Mouse (Mus musculus) heart, embryonic 14.5 days (tissue): ENCODE results near the gene Olfr1367. TPM values are rescaled to one million over a fixed set of nuclear protein-coding genes. Genes with fewer than 3 reads are reported as not detected.

Source experiments
- ATAC-seq: fragments of 200-750 bp; cut with Nextera tagmentation; 2 replicates; pipeline ENCODE4 v1.8.0; 2017; ENCODE audit warnings: low read depth, moderate TSS enrichment; ENCODE audit not compliant: insufficient number of reproducible peaks, insufficient read depth, low FRiP score
- H3K27ac ChIP-seq, 2 experiments: fragments of 200-500 bp in 1 of 2; fragments of 300-500 bp in 1 of 2; sonication (generic) in 1 of 2; replicated peaks in 1 of 2; 2 replicates each; pipeline ENCODE4 v1.5.1; 2012 to 2014; ENCODE audit warnings: low read depth in 2 of 2, low read length in 2 of 2, control low read depth in 1 of 2, mild to moderate bottlenecking in 1 of 2, mixed read lengths in 1 of 2; ENCODE audit not compliant: control insufficient read depth in 1 of 2, insufficient read depth in 1 of 2
- H3K27me3 ChIP-seq: fragments of 300-500 bp; sonication (generic); 2 replicates; pipeline ENCODE4 v1.6.1; 2014; ENCODE audit warnings: mild to moderate bottlenecking, low read length, control low read depth; ENCODE audit not compliant: control insufficient read depth, insufficient read depth
- H3K36me3 ChIP-seq: fragments of 300-500 bp; sonication (generic); 2 replicates; pipeline ENCODE4 v1.6.1; 2014; ENCODE audit warnings: mild to moderate bottlenecking, control low read depth, low read length, mixed read lengths; ENCODE audit not compliant: control insufficient read depth, insufficient read depth
- H3K4me1 ChIP-seq, 2 experiments: fragments of 200-500 bp in 1 of 2; fragments of 300-500 bp in 1 of 2; sonication (generic) in 1 of 2; 2 replicates each; pipeline ENCODE4 v1.6.1; 2012 to 2014; ENCODE audit warnings: low read length in 2 of 2, control low read depth in 1 of 2, mixed read lengths in 1 of 2; ENCODE audit not compliant: control insufficient read depth in 2 of 2, insufficient read depth in 2 of 2
- H3K4me2 ChIP-seq: fragments of 300-500 bp; sonication (generic); 2 replicates; pipeline ENCODE4 v1.6.1; 2014; ENCODE audit warnings: mild to moderate bottlenecking, low read length
- H3K4me3 ChIP-seq, 2 experiments: fragments of 200-500 bp in 1 of 2; fragments of 300-500 bp in 1 of 2; sonication (generic) in 1 of 2; 2 replicates each; pipeline ENCODE4 v1.5.1; 2012 to 2014; ENCODE audit warnings: low read length in 2 of 2, mild to moderate bottlenecking in 2 of 2, control low read depth in 1 of 2, low read depth in 1 of 2, moderate library complexity in 1 of 2; ENCODE audit not compliant: control insufficient read depth in 1 of 2, insufficient read depth in 1 of 2
- H3K9ac ChIP-seq: fragments of 300-500 bp; sonication (generic); 2 replicates; pipeline ENCODE4 v1.6.1; 2014; ENCODE audit warnings: mild to moderate bottlenecking, low read length
- H3K9me3 ChIP-seq: fragments of 300-500 bp; sonication (generic); 2 replicates; pipeline ENCODE4 v1.6.1; 2016; ENCODE audit warnings: low read length, control low read depth; ENCODE audit not compliant: control insufficient read depth
- WGBS: fragments of 180-500 bp; shearing (Covaris S2); extraction: QIAGEN DNeasy Blood & Tissue Kit; methylation state at CpG from one replicate; pipeline ENCODE4 v1.1.7; 2014; 5-methylcytosine and 5-hydroxymethylcytosine counted together
- polyA plus RNA-seq: library from polyadenylated mRNA; unstranded; fragments of >200 nt; fragmentation: Nextera tagmentation; extraction: Ambion mirVana; gene quantifications from 2 replicates; pipeline ENCODE4 v1.2.1, GENCODE M21; 2014

The Olfr1367 gene
- polyA plus RNA-seq, 1 experiment from 2014 or later, result not detected

GRCm38 (mm10) chr13:21321890-21322494 lies 24.7 kb upstream of the Olfr1367 start:
- peak overlapping the region; percentile 66 for H3K4me2 ChIP-seq
- H3K9ac ChIP-seq, result peak overlapping the region; percentile 60
- 5% methylated on average over 18 of the region's 18 CpGs for WGBS
- no peak overlapping the region for H3K27ac ChIP-seq
- no peak for ATAC-seq
- no peaks in the 10 kb centered on the region; a peak in 2 of 4 replicates for H3K4me1 ChIP-seq
- peak overlapping the region; percentile 40 to 51 for H3K4me3 ChIP-seq
- H3K36me3 ChIP-seq, result no peaks in the 10 kb centered on the region
- no peaks in the 10 kb centered on the region; the same call in 1 of the 2 replicates for H3K27me3 ChIP-seq
- H3K9me3 ChIP-seq, result no peaks in the 10 kb centered on the region

- no peaks in the 10 kb centered on the region for H3K36me3 ChIP-seq
- peak overlapping the region; percentile 60 for H3K9ac ChIP-seq
- peak overlapping the region; percentile 66 for H3K4me2 ChIP-seq
- H3K27me3 ChIP-seq, result no peaks in the 10 kb centered on the region; the same call in 1 of the 2 replicates
- H3K4me3 ChIP-seq, result peak overlapping the region; percentile 15 to 40
- peaks cover 0 to 2% of the 10 kb centered on the region in 2 experiments; a peak in 3 of 4 replicates for H3K4me1 ChIP-seq
- WGBS, result 19% methylated on average over 18 of the region's 18 CpGs
- H3K9me3 ChIP-seq, result no peaks in the 10 kb centered on the region
- ATAC-seq, result no peak
- no peak overlapping the region for H3K27ac ChIP-seq
Observed at GRCm38 (mm10) chr13:21322509-21323375, 24.0 kb upstream of the Olfr1367 start.

GRCm38 (mm10) chr13:21323405-21323804 lies 23.3 kb upstream of the Olfr1367 start:
- Histone ChIP-seq H3K4me1 (peaks cover 0 to 2% of the 10 kb centered on the region in 2 experiments; a peak in 3 of 4 replicates), H3K4me2 (peak overlapping the region; percentile 66), H3K27me3 (no peaks in the 10 kb centered on the region; the same call in 1 of the 2 replicates), H3K9me3 (no peaks in the 10 kb centered on the region), H3K4me3 (no peak overlapping the region), H3K27ac (no peak overlapping the region), H3K36me3 (no peaks in the 10 kb centered on the region), H3K9ac (0 out of 2 replicates have a peak overlapping the region, but pooled peaks have one; percentile 5)
- 64% methylated on average over 6 of the region's 6 CpGs for WGBS
- ATAC-seq, result no peak

GRCm38 (mm10) chr13:21326191-21326590 lies 20.5 kb upstream of the Olfr1367 start:
- peak overlapping the region in 1 of 2 experiments; percentile 47; a peak in 2 of 4 replicates for H3K4me3 ChIP-seq
- no peaks in the 10 kb centered on the region for H3K9me3 ChIP-seq
- no peaks in the 10 kb centered on the region; the same call in 1 of the 2 replicates for H3K27me3 ChIP-seq
- peaks cover 0 to 2% of the 10 kb centered on the region in 2 experiments; a peak in 3 of 4 replicates for H3K4me1 ChIP-seq
- WGBS, result 5% methylated on average over 4 of the region's 4 CpGs
- no peak overlapping the region for H3K27ac ChIP-seq
- peak overlapping the region; percentile 75 for H3K4me2 ChIP-seq
- no peak overlapping the region for H3K9ac ChIP-seq
- H3K36me3 ChIP-seq, result no peaks in the 10 kb centered on the region
- ATAC-seq, result no peak

GRCm38 (mm10) chr13:21326657-21327211 lies 20.0 kb upstream of the Olfr1367 start:
- no peaks in the 10 kb centered on the region for H3K27me3 ChIP-seq
- peaks cover 0 to 2% of the 10 kb centered on the region in 2 experiments; a peak in 3 of 4 replicates for H3K4me1 ChIP-seq
- WGBS, result under 1% methylated on average over 24 of the region's 24 CpGs
- H3K9me3 ChIP-seq, result no peaks in the 10 kb centered on the region
- H3K4me3 ChIP-seq, result peak overlapping the region; percentile 47 to 83
- H3K9ac ChIP-seq, result peak overlapping the region; percentile 56
- 0 out of 2 replicates have a peak, but pooled peaks have one; percentile 31 for ATAC-seq
- H3K27ac ChIP-seq, result peak overlapping the region in 1 of 2 experiments; percentile 61; a peak in 1 of 4 replicates
- peak overlapping the region; percentile 75 for H3K4me2 ChIP-seq
- H3K36me3 ChIP-seq, result no peaks in the 10 kb centered on the region

GRCm38 (mm10) chr13:21327424-21327823 lies 19.3 kb upstream of the Olfr1367 start:
- 0% methylated on average over 9 of the region's 9 CpGs for WGBS
- peaks cover 0 to 2% of the 10 kb centered on the region in 2 experiments; a peak in 3 of 4 replicates for H3K4me1 ChIP-seq
- H3K9me3 ChIP-seq, result no peaks in the 10 kb centered on the region
- H3K4me2 ChIP-seq, result peak overlapping the region; percentile 75
- H3K9ac ChIP-seq, result peak overlapping the region; percentile 56
- no peaks in the 10 kb centered on the region for H3K27me3 ChIP-seq
- no peak overlapping the region for H3K27ac ChIP-seq
- H3K36me3 ChIP-seq, result no peaks in the 10 kb centered on the region
- H3K4me3 ChIP-seq, result peak overlapping the region; percentile 47 to 83
- ATAC-seq, result no peak

- H3K27me3 ChIP-seq, result no peaks in the 10 kb centered on the region
- H3K9me3 ChIP-seq, result no peaks in the 10 kb centered on the region
- H3K9ac ChIP-seq, result no peak overlapping the region
- H3K27ac ChIP-seq, result no peak overlapping the region
- H3K36me3 ChIP-seq, result no peaks in the 10 kb centered on the region
- ATAC-seq, result no peak
- H3K4me3 ChIP-seq, result no peak overlapping the region
- no peak overlapping the region for H3K4me2 ChIP-seq
- H3K4me1 ChIP-seq, result no peaks in the 10 kb centered on the region
Observed at GRCm38 (mm10) chr13:21350593-21350992, 3.9 kb downstream of the Olfr1367 start.
